Mouse (Mus musculus) G1E-ER4 (cell line): ENCODE results near the gene Trim66. TPM values are rescaled to one million over a fixed set of nuclear protein-coding genes. Genes with fewer than 3 reads are reported as not detected.

Experiments used
- GATA1 ChIP-seq: IDR thresholded peaks from one replicate; pipeline ENCODE4 v1.8.0; 2012; ENCODE audit warnings: low read length, inconsistent platforms
- polyA plus RNA-seq: library from polyadenylated mRNA; stranded (reverse); fragments of >175 nt; gene quantifications from 2 replicates; pipeline ENCODE4 v1.2.3, GENCODE M21; 2012

Gene Trim66
- polyA plus RNA-seq: 0.01 and 0.03 TPM in 2 replicates

GRCm38 (mm10) chr7:109508034-109508433 lies at the start of gene Trim66:
Trim66 (minus strand) TSS chr7:109508134.
- TF ChIP-seq GATA1: no peak

DNA sequence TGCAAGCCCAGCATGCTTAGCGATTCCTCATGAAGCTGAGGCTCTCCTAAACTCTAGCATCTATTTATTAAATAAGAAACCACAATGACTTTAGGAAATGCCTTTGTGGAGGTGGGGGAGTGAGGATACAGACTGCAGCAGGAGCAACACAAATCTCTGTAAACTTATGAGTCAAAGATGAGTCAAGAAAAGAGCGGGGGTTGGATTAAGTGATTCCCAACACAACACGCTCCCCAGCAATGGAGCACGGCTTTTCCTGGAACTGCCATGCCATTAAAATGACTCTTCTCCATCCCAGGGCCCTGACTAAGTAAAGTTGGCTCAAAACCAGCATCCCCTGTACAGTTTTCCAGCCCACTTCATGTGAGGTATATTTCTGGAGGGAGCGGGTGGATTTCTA lies 38.8 kb upstream of the Trim66 start:
- TF ChIP-seq GATA1: no peak

- TF ChIP-seq GATA1: no peak
Observed at GRCm38 (mm10) chr7:109546186-109546585, 38.3 kb upstream of the Trim66 start.

DNA sequence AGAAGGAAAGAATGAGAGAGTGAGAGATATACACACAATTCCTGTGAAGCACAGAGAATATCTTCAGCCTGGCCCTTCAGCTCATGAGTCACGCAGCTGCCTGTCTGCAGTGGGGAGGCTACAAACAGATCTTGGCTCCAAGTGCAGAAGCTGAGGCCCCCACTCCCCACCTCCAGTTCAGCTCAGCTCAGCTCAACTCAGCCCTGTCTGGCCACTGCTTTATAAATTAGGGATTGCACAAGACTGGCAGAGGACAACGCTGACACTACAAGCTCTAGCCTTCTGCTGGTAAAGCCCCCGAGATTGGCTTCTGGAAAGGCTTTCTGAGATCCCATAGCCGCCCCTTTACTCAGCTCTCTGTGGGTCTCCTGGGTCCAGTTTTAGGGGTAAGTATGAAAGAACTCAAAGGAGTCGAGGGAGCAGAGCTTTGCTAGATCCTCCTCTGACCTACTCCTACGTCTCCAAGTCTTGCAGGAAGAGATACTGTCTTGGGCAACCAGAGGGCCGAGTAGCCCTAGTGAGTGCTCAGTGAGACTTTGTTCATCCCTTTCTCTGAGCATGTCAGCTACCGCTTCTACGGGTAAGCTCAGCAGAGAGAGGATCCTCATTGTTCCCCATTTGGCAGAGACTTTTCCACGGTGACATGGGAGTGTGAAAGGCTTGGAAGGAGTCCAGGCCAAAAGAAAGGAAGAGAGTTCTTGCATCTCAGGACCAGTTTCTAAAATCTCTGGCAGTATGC lies 37.5 kb upstream of the Trim66 start:
- TF ChIP-seq GATA1: no peak

- no peak for TF ChIP-seq GATA1
Observed at GRCm38 (mm10) chr7:109544792-109545191, 36.9 kb upstream of the Trim66 start.

GRCm38 (mm10) chr7:109542364-109542628 lies 34.4 kb upstream of the Trim66 start:
- no peak for TF ChIP-seq GATA1

GRCm38 (mm10) chr7:109541609-109542363 lies 33.9 kb upstream of the Trim66 start:
- no peak for TF ChIP-seq GATA1

DNA sequence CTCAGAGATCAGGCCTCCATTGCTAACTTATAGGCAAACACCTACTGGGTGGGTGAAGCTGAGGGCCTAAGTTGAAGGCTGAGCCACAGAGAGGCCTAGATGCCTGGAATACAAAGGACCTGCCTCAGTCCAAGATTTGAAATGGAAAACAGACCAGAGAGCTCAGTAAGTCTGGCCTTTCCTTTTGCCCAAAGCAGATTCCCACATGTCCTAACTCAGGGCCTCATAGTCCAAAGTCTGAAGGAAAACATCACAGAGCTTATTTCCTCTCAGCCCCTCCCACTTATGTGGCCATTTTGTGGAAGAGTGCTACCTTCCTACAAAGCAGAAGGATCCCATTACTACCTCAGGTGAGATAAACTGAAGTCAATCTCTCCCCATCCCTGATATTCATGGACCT lies 33.0 kb upstream of the Trim66 start:
- no peak for TF ChIP-seq GATA1

- no peak for TF ChIP-seq GATA1
Observed at GRCm38 (mm10) chr7:109536451-109536946, 28.6 kb upstream of the Trim66 start.

GRCm38 (mm10) chr7:109534921-109535320 lies 27.0 kb upstream of the Trim66 start:
- no peak for TF ChIP-seq GATA1

GRCm38 (mm10) chr7:109533888-109534287 lies 26.0 kb upstream of the Trim66 start:
- TF ChIP-seq GATA1: no peak

GRCm38 (mm10) chr7:109533129-109533528 lies 25.2 kb upstream of the Trim66 start:
- no peak for TF ChIP-seq GATA1

DNA sequence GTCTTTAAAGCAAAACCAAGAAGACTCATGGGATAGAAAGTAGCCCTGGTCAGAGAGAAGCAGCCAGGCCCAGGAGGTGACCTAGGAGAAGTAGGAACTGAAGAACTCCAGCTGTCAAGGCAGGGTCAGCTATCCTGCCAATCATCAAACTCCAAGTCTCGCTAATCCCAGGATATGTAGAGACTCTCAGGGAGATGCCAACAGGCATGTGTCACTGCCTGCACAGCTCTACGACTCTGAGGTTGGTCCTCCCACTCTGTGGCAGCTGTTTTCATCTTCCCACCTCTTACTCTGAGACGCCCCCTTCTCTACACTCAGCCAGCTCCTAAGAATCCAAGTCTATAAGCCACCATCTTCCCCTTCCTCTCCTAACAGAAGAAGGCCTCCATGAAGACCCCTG lies 24.8 kb upstream of the Trim66 start:
- TF ChIP-seq GATA1: no peak

DNA sequence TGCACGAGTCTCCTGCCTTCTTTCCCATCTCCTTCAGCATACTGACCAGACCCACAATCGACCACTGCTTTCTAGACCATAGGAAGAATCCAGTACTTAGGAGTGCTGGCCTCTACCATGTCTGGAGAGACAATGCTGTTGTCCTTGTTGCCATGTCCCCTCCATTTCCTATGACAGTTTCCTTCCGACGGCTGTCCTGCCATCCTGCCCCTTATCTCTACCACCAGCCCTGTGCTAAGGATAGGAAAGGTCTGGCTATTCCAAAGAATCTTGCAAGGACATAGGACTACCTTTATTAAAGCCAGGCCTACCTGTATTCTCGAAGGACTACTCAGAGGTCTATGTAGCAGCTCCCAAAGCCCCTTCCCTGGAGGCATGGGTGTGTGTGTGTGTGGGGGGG lies 23.6 kb upstream of the Trim66 start:
- TF ChIP-seq GATA1: no peak

DNA sequence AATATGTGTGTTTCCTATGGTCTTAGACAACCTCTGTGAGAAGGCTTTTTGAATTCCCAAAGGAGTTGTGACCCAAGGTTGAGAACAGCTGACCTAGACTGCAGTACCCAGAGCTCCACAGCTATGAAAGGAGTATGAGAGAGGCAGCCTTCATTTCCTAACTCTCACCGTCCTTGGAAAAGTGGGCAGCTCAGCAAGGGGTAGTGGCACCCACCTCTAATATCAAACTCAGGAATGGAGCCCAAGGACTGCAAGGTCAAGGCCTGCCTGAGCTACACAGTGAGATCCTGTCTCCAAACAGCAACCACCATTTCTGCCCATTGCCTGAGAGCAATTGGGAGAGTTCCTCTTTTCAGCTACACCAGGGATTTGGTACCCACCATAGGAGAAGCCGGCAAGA lies 21.8 kb upstream of the Trim66 start:
- no peak for TF ChIP-seq GATA1

- TF ChIP-seq GATA1: no peak
Observed at GRCm38 (mm10) chr7:109528356-109528755, 20.4 kb upstream of the Trim66 start.

GRCm38 (mm10) chr7:109527536-109527935 lies 19.6 kb upstream of the Trim66 start:
- TF ChIP-seq GATA1: no peak
